Mouse (Mus musculus) kidney, adult 9 months (tissue): ENCODE data around the gene S100a16.

Source experiments
- DNase-seq: peaks from one replicate; pipeline ENCODE4 v3.0.0; 2022

S100a16 gene

GRCm38 (mm10) chr3:90586906-90587305, 49.9 kb downstream of the S100a16 start:
- peak; percentile 38 for DNase-seq

- no peak for DNase-seq
These were observed 50.5 kb downstream of the S100a16 start for GRCm38 (mm10) chr3:90587361-90588101.

- DNase-seq = peak; percentile 33
These were observed 52.3 kb downstream of the S100a16 start for GRCm38 (mm10) chr3:90589390-90589789.

- no peak for DNase-seq
These were observed 52.9 kb downstream of the S100a16 start, which contains the start of gene S100a2 for GRCm38 (mm10) chr3:90589947-90590346. Gene S100a2 (plus strand): TSS chr3:90590247.
